Mouse (Mus musculus) small intestine, adult 2 months (tissue): ENCODE data around the gene Galk2. TPM values are rescaled to one million over a fixed set of nuclear protein-coding genes. Genes with fewer than 3 reads are reported as not detected.

ENCODE experiments used
- H3K27ac ChIP-seq: fragments of 200-500 bp; 2 replicates; pipeline ENCODE4 v1.5.1; 2012; ENCODE audit warnings: low read depth, low read length, control low read depth, inconsistent platforms; ENCODE audit not compliant: insufficient read depth
- H3K27me3 ChIP-seq: fragments of 200-500 bp; 2 replicates; pipeline ENCODE4 v1.6.1; 2012; ENCODE audit warnings: mild to moderate bottlenecking, moderate library complexity, low read length, inconsistent platforms; ENCODE audit not compliant: control insufficient read depth, insufficient read depth
- H3K36me3 ChIP-seq: fragments of 200-500 bp; 2 replicates; pipeline ENCODE4 v1.6.1; 2012; ENCODE audit warnings: mild to moderate bottlenecking, low read length, control low read depth, inconsistent platforms; ENCODE audit not compliant: control insufficient read depth, insufficient read depth
- H3K4me1 ChIP-seq: fragments of 200-500 bp; 2 replicates; pipeline ENCODE4 v1.6.1; 2012; ENCODE audit warnings: low read length, inconsistent platforms, mixed read lengths; ENCODE audit not compliant: control insufficient read depth, insufficient read depth, insufficient read length
- H3K4me3 ChIP-seq: fragments of 200-500 bp; 2 replicates; pipeline ENCODE4 v1.5.1; 2012; ENCODE audit warnings: low read depth, mild to moderate bottlenecking, control low read depth, inconsistent platforms, low read length, moderate library complexity
- CTCF ChIP-seq: fragments of 200-500 bp; IDR thresholded peaks from 2 replicates; pipeline ENCODE4 v1.5.1; 2012; ENCODE audit warnings: low read depth, mild to moderate bottlenecking, control low read depth, inconsistent platforms, low read length, moderate library complexity, mixed read lengths; ENCODE audit not compliant: insufficient replicate concordance, insufficient read length; ENCODE audit errors: extremely low read depth
- POLR2A ChIP-seq: fragments of 200-500 bp; IDR thresholded peaks from 2 replicates; pipeline ENCODE4 v1.6.1; 2012; ENCODE audit warnings: low read depth, mild to moderate bottlenecking, control low read depth, inconsistent platforms, low read length, moderate library complexity
- WGBS: fragments of 180-500 bp; shearing (Covaris S2); methylation state at CpG from one replicate; pipeline ENCODE4 v1.1.7; 2018; 5-methylcytosine and 5-hydroxymethylcytosine counted together
- polyA plus RNA-seq: library from polyadenylated mRNA; depleted of rRNA; stranded (reverse); fragments of >200 nt; gene quantifications from 2 replicates; pipeline ENCODE4 v1.2.3, GENCODE M21; 2012; rRNA removed

The Galk2 gene
- polyA plus RNA-seq, 1 experiment = 13.7 TPM

DNA sequence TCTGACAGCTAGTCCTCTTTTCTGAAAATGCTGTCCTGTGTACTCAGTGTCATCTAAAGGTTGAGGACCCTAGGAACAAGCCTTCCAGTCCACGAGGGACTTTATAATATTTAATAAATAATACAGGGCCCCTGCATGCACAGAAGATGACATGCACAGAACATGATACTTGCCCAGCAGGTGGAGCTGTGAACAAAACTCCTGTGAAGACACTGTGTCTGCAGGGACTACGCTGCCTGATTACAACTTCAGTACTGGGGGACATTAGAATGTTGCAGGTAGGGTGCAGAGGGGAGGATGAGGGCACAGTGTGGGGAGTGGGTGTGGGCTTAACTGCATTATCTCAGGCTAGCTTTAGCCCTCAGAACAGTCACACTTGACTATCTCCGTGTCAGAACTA is 147.2 kb downstream of the Galk2 start:
- Histone ChIP-seq H3K27me3 (no peaks in the 10 kb centered on the region), H3K4me1 (no peaks in the 10 kb centered on the region), H3K27ac (no peak overlapping the region), H3K4me3 (no peak overlapping the region), H3K36me3 (no peaks in the 10 kb centered on the region)
- WGBS = 31% methylated on average over 3 of the region's 3 CpGs
- TF ChIP-seq CTCF = peak; percentile 40; the same call in 1 of the 2 replicates
- no peak for TF ChIP-seq POLR2A

DNA sequence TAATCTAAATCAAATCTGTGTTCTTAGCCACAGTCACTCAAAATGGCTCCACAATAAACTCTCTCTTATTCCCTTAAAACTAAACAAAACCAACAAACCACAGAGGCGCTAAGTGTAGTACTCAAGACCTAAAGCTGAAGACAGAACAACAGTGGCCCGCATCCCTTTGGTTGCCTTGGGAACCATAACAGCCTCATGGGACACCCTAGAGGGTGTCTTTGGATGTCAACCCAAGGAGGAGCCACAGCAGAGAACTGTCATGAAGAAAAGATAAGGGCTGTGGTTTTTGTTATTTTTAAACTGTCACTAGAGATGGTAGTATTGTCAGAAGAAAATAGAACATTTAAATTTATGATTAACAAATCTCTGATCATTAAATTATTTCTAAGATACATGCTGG is 147.8 kb downstream of the Galk2 start:
- 75% methylated on average over 2 of the region's 2 CpGs for WGBS
- TF ChIP-seq POLR2A = no peak
- no peak for TF ChIP-seq CTCF
- no peaks in the 10 kb centered on the region for H3K27me3 ChIP-seq
- no peak overlapping the region for H3K27ac ChIP-seq
- H3K4me1 ChIP-seq = no peaks in the 10 kb centered on the region
- H3K36me3 ChIP-seq = no peaks in the 10 kb centered on the region
- no peak overlapping the region for H3K4me3 ChIP-seq

DNA sequence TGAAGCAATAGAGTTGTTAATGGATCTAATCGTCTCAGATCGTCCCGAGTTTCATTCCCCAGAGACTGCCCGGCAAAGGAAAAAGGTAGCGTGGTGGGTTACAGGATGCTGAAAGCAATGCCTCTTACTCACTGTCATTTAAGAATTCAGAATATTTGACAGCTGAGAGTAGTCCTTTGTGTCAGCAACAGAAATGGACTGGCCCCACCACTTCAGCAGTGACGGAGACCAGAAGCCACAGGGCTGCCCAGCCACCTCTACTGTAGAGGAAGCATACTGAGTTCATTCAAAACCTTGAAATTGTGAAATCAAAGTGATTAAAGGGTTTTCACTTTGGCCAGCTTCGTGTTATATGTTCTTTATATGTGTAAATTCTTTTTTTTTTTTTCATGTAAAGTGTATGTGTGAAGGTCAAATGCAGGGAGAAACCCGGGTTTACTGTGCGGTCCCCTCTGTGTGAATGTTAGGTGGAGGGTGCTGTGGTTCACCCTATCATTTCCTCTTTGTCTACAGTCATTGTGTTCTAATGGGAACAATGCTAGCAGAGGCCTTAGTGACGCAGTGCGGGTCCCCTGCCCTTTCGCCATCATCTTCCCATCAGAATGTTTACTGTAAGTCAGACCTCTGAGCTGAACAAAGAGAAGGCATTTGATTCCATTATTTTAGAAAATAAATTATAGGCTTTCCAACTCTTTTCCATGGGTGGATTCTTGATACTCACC is 156.2 kb downstream of the Galk2 start:
- Histone ChIP-seq H3K36me3 (no peaks in the 10 kb centered on the region), H3K27me3 (no peaks in the 10 kb centered on the region), H3K4me3 (no peak overlapping the region), H3K27ac (no peak overlapping the region), H3K4me1 (no peaks in the 10 kb centered on the region)
- 67% methylated on average over 12 of the region's 12 CpGs for WGBS
- TF ChIP-seq POLR2A (no peak), CTCF (no peak)

DNA sequence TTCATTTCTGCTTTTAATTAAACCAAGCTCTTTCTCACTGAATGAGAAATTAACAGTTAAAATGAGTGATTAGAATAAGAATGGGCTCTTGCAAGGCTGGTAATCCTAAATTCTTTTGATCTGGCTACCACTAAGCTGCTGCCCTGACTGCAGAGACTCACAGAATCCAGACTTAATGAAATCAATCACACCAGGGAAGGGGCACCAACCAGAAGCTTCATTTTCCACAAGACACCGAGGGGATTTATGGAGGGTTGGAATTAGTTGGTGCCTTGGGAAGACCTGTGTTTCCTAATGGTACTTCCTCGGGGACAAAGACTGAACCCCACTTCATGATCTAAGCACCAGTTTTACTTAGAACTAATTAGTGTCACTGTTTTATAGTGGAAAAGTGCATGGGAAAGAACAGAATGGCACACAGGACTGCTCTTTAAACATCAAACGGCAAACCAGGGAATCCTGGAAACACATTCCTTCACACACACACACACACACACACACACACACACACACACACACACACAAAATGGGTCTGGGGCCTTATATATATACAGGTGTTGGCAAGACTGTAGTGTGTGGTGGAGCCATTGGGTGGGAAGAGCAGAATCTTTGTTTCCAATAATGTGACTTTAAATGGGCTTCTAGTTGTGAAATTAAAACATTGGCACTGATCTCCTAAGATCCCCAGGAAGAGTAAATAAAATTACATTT is 157.0 kb downstream of the Galk2 start:
- H3K4me1 ChIP-seq = no peaks in the 10 kb centered on the region
- 68% methylated on average over 3 of the region's 3 CpGs for WGBS
- no peaks in the 10 kb centered on the region for H3K27me3 ChIP-seq
- no peak overlapping the region for H3K4me3 ChIP-seq
- no peak for TF ChIP-seq CTCF
- no peak for TF ChIP-seq POLR2A
- no peaks in the 10 kb centered on the region for H3K36me3 ChIP-seq
- no peak overlapping the region for H3K27ac ChIP-seq

DNA sequence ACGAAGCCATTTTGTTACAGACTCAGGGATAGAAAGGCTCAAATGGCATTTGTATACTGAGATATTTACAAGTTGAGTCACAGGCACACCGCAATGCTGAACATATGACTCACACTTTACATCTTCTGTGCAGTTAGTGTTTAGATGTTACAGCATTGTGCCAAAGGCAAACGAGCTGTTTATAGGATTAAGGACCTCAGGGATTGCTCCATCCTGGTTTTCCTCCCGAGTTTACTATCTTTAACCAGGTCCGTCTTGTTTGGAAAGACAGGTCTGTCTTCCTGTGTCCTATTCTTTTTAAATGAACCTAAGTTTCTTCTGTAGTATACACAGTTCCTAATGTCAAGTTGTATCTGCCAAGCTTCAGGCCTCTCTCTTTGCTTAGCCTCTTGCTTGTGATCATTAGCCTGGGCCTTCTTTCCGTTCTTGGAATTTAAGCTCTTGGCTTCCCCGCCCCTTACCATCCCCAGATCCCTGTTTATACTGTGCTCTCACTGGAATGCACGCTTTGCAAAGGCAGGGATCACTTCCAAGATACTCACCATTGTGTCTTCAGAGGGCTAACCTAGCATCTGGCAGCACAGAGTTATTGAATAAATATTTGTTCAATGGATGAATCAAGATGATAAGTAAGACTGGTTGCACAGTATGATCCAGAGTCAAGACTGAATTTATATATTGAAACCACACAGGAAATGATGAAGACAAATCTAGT is 172.4 kb downstream of the Galk2 start:
- Histone ChIP-seq H3K27me3 (no peaks in the 10 kb centered on the region), H3K27ac (no peak overlapping the region), H3K4me1 (no peaks in the 10 kb centered on the region), H3K4me3 (no peak overlapping the region), H3K36me3 (no peaks in the 10 kb centered on the region)
- TF ChIP-seq POLR2A (no peak), CTCF (no peak)
- 36% methylated on average over 8 of the region's 8 CpGs for WGBS

DNA sequence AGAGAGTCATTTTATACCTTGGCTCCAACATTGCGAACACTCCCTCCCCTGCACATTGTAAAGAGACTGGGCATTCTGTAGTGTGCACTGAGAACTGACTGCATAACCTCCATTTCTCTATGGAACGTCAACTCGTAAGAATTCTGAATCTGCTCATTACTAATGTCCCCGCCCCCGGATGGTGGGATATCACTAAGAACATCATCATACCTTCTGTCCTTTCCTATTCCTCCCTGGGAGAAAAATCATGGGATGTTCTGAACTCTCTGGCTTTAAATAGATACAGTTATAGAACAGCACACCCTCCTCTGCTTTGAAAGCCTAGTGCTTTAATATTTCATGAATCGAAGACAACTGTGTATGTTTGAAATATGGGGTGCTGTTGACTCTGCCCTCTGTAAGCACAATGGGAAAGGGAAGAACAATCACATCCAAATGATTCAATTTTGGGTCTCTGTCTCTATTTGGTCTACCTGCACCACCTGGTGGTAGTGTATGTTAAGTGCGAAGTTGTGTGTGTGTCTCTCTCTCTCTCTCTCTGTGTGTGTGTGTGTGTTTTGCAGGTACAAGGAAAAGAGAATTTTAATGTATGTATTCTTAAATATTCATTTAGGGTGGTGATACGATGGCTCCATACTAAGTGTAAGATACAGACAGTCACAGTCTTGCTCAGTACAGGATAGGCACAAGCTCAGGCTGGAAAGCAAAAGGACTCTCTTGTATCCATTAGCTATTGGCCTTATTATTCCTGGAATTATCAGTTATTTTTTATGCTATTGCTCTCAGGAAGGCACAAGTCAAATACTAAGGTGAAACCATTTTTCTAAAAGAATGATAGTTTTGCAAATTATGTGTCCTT is 174.4 kb downstream of the Galk2 start:
- 63% methylated on average over 8 of the region's 8 CpGs for WGBS
- no peaks in the 10 kb centered on the region for H3K4me1 ChIP-seq
- TF ChIP-seq CTCF (no peak), POLR2A (no peak)

More for the DNA sequence above, 174.4 kb downstream of the Galk2 start:
- no peaks in the 10 kb centered on the region for H3K27me3 ChIP-seq
- no peaks in the 10 kb centered on the region for H3K36me3 ChIP-seq
- H3K4me3 ChIP-seq = no peak overlapping the region
- H3K27ac ChIP-seq = no peak overlapping the region

Other genes with a start within 250 kb of the Galk2 start
- gene Cep152, start 234.0 kb upstream of the Galk2 start, polyA plus RNA-seq = 0.32 and 0.82 TPM in 2 replicates
- 3.8 and 5.3 TPM in 2 replicates for gene Eid1, start 186.0 kb upstream of the Galk2 start, polyA plus RNA-seq
- 0.09 and 0.13 TPM in 2 replicates for gene Shc4, start 135.0 kb upstream of the Galk2 start, polyA plus RNA-seq
- 7.2 and 12.3 TPM in 2 replicates for gene Secisbp2l, start 76.2 kb upstream of the Galk2 start, polyA plus RNA-seq
- gene Cops2, start within 50 bp of the Galk2 start, polyA plus RNA-seq = 0.70 and 1.3 TPM in 2 replicates
- gene Fgf7, start 175.5 kb downstream of the Galk2 start, polyA plus RNA-seq = 1.0 and 1.6 TPM in 2 replicates